Mouse (Mus musculus): ENCODE measurements around the gene Plcd4. TPM values are rescaled to one million over a fixed set of nuclear protein-coding genes. Genes with fewer than 3 reads are reported as not detected.

Gene Plcd4
- polyA plus RNA-seq, 1 experiment = 1.8 TPM

DNA sequence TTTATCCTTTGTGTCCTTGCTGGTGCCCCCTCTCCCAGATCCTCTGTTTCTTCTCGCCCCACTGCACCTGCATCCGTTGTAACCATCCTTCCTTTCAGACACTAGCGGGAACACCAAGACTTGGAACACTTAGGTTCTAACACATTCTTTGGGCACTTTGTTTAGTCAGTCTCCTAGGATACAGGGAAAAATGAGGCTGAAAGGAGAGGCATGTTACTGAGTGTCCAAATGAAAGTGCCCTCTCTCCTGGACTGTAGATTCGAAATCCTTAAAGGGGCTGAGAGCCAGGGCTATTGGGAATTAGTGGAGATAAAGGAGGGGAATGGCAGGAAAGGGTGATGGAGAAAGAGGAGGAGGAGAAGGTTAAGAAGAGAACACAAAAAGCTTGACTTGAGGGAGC, 1.5 kb downstream of the Plcd4 start, which contains the start of gene Usp37:
TSS of gene Usp37 (minus strand) at position 101 of the 400 bp plus-strand sequence.
- H3K4me3 ChIP-seq (ENCODE audit: low read depth, low read length) = no peak within 1 kb of the TSS
- H3K9me3 ChIP-seq (replicated peaks; ENCODE audit: control insufficient read depth, insufficient read depth, low read length, poor library complexity, severe bottlenecking) = no peaks in the 10 kb centered on the region
- no peak within 1 kb of the TSS for H3K27ac ChIP-seq (ENCODE audit: insufficient read depth, low read length)
- H3K4me1 ChIP-seq (ENCODE audit: control insufficient read depth, insufficient read depth, low read length) = no peaks in the 10 kb centered on the region
- no peaks in the 10 kb centered on the region for H3K36me3 ChIP-seq (ENCODE audit: control insufficient read depth, insufficient read depth, low read length, poor library complexity, severe bottlenecking)
- no peaks in the 10 kb centered on the region for H3K27me3 ChIP-seq (ENCODE audit: control insufficient read depth, insufficient read depth, low read length, poor library complexity, severe bottlenecking)
- TF ChIP-seq CTCF (IDR thresholded peaks at IDR 0.05; ENCODE audit: low read depth, low read length) (no peak), EP300 (IDR thresholded peaks at IDR 0.05; ENCODE audit: insufficient read depth, low read depth, low read length) (no peak), POLR2A (IDR thresholded peaks at IDR 0.05; ENCODE audit: insufficient read depth, low read length) (no peak)
- H3K9ac ChIP-seq (ENCODE audit: low read depth, poor library complexity, severe bottlenecking) = no peak within 1 kb of the TSS

DNA sequence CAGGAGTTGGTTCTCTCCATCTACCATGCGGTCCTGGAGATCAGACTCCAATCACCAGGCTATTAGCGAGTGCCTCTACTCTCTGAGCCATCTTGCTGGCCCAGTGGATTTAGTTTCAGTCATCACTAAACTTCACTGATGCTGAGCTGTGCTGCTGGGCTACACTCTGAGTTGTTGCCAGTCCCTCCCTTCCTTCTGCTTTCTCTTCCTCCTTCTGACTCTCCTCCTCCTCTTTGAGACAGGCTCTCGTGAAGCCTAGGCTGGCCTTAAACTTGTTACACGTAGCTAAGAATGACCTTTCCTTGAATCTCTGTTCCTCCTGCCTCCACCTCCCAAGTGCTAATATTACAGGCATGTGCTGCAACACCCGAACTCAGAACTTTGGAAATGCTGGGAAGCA, 16.4 kb downstream of the Plcd4 start:
- no peak for TF ChIP-seq CTCF (IDR thresholded peaks at IDR 0.05; ENCODE audit: low read depth, low read length)
- no peak for TF ChIP-seq EP300 (IDR thresholded peaks at IDR 0.05; ENCODE audit: insufficient read depth, low read depth, low read length)
- no peak for TF ChIP-seq POLR2A (IDR thresholded peaks at IDR 0.05; ENCODE audit: insufficient read depth, low read length)

DNA sequence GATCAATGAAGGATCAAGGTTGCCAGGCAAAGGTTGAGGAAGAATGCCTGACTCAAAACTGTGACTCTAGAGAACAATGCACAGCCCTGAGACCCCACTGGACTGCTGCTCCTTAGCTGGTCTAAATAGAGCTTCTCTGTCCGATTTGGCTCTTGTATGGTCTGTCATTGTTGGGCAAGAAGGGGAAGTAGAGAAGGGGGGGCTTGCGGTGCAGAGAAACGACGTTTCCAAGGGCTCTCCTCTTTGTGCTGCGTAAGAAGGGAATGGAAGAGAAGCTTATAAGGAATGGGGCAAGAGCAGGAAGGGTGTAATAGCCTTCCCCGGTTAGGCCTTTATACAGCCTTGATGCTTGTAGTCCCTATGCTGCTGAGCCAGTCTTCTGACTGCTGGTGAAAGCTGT, 23.1 kb downstream of the Plcd4 start:
- Histone ChIP-seq H3K4me3 (ENCODE audit: low read depth, low read length) (no peak overlapping the region), H3K27ac (ENCODE audit: insufficient read depth, low read length) (no peak overlapping the region), H3K36me3 (ENCODE audit: control insufficient read depth, insufficient read depth, low read length, poor library complexity, severe bottlenecking) (peaks cover 34% of the 10 kb centered on the region), H3K27me3 (ENCODE audit: control insufficient read depth, insufficient read depth, low read length, poor library complexity, severe bottlenecking) (no peaks in the 10 kb centered on the region), H3K4me1 (ENCODE audit: control insufficient read depth, insufficient read depth, low read length) (no peaks in the 10 kb centered on the region), H3K9me3 (replicated peaks; ENCODE audit: control insufficient read depth, insufficient read depth, low read length, poor library complexity, severe bottlenecking) (no peaks in the 10 kb centered on the region), H3K9ac (ENCODE audit: low read depth, poor library complexity, severe bottlenecking) (no peak overlapping the region)
- TF ChIP-seq CTCF (IDR thresholded peaks at IDR 0.05; ENCODE audit: low read depth, low read length) (no peak), POLR2A (IDR thresholded peaks at IDR 0.05; ENCODE audit: insufficient read depth, low read length) (no peak), EP300 (IDR thresholded peaks at IDR 0.05; ENCODE audit: insufficient read depth, low read depth, low read length) (no peak)

More for the DNA sequence above, 16.4 kb downstream of the Plcd4 start:
- no peak overlapping the region for H3K4me3 ChIP-seq (ENCODE audit: low read depth, low read length)
- no peaks in the 10 kb centered on the region for H3K4me1 ChIP-seq (ENCODE audit: control insufficient read depth, insufficient read depth, low read length)
- H3K36me3 ChIP-seq (ENCODE audit: control insufficient read depth, insufficient read depth, low read length, poor library complexity, severe bottlenecking) = no peaks in the 10 kb centered on the region
- H3K27me3 ChIP-seq (ENCODE audit: control insufficient read depth, insufficient read depth, low read length, poor library complexity, severe bottlenecking) = no peaks in the 10 kb centered on the region
- no peak overlapping the region for H3K27ac ChIP-seq (ENCODE audit: insufficient read depth, low read length)
- H3K9me3 ChIP-seq (replicated peaks; ENCODE audit: control insufficient read depth, insufficient read depth, low read length, poor library complexity, severe bottlenecking) = no peaks in the 10 kb centered on the region
- H3K9ac ChIP-seq (ENCODE audit: low read depth, poor library complexity, severe bottlenecking) = no peak overlapping the region

DNA sequence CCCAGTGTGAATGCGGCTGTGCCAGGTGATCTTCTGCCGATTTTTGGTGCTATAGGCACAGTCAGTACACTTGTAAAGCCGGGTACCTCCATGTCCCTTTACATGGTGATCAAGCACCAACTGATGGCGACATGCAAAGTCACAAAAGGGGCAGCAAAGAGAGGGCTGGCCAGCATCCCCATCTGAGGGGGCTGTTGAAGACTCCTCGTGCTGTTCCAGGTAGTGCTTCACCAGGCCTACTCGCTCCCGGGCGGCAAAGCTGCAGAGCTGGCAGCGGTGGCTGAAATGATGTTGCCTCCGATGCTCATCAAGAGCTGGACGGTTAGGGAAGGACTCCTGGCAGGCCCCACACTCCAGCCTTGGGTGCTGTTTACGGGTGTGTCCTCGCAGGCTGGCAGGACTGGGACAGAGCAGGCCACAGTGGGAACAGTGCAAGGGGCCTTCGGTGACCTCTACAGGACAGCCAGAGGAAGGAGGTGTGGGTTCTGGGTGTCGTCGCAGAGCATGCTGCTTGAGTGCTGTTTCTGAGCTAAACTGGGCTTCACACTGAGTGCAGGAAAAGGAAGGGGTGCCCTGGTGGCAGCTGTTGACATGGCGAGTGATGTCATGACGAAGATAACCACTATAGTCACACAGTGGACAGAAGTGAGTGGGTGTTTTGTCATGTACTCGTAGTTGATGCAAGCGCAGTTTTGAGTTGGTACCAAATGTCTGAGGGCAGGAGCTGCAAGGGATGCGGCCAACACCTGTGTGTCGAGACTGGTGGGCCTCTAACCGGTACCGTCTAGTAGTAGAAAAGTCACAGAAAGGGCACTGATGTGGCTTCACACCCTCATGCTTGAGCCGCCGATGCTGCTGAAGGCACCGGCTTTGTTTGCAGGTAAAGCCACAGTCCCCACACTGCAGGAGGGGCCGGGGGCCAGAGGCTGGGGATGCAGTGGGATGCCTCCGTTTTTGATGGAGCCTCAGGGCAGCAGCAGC, 27.3 kb downstream of the Plcd4 start:
- no peak overlapping the region for H3K9ac ChIP-seq (ENCODE audit: low read depth, poor library complexity, severe bottlenecking)
- no peaks in the 10 kb centered on the region for H3K27me3 ChIP-seq (ENCODE audit: control insufficient read depth, insufficient read depth, low read length, poor library complexity, severe bottlenecking)
- H3K4me1 ChIP-seq (ENCODE audit: control insufficient read depth, insufficient read depth, low read length) = no peaks in the 10 kb centered on the region
- H3K36me3 ChIP-seq (ENCODE audit: control insufficient read depth, insufficient read depth, low read length, poor library complexity, severe bottlenecking) = peaks cover 67% of the 10 kb centered on the region
- no peak overlapping the region for H3K4me3 ChIP-seq (ENCODE audit: low read depth, low read length)
- H3K27ac ChIP-seq (ENCODE audit: insufficient read depth, low read length) = no peak overlapping the region
- no peak for TF ChIP-seq POLR2A (IDR thresholded peaks at IDR 0.05; ENCODE audit: insufficient read depth, low read length)
- no peak for TF ChIP-seq EP300 (IDR thresholded peaks at IDR 0.05; ENCODE audit: insufficient read depth, low read depth, low read length)
- TF ChIP-seq CTCF (IDR thresholded peaks at IDR 0.05; ENCODE audit: low read depth, low read length) = no peak
- H3K9me3 ChIP-seq (replicated peaks; ENCODE audit: control insufficient read depth, insufficient read depth, low read length, poor library complexity, severe bottlenecking) = no peaks in the 10 kb centered on the region

DNA sequence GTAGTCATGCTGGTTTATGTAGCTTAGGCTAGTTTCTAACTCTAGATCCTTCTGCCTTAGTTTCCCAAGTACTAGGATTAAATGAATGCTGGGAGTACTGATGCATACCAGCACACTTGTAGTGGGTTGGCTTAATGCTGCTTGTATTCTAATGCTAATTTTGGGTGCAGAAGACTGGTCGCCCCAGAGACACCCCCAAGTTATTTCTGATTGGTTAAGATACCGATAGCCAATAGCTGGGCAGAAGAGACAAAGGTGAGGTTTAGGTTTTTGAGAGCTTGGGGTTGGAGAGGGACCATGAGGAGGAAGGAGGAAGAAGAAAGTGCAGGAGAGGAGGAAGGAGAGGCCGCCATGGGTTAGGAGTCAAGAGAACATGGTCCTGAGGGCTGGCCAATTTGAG, 39.9 kb downstream of the Plcd4 start:
- H3K36me3 ChIP-seq (ENCODE audit: control insufficient read depth, insufficient read depth, low read length, poor library complexity, severe bottlenecking) = peaks cover 13% of the 10 kb centered on the region

More for the DNA sequence above, 39.9 kb downstream of the Plcd4 start:
- Histone ChIP-seq H3K4me1 (ENCODE audit: control insufficient read depth, insufficient read depth, low read length) (no peaks in the 10 kb centered on the region), H3K4me3 (ENCODE audit: low read depth, low read length) (no peak overlapping the region), H3K9me3 (replicated peaks; ENCODE audit: control insufficient read depth, insufficient read depth, low read length, poor library complexity, severe bottlenecking) (no peaks in the 10 kb centered on the region), H3K27me3 (ENCODE audit: control insufficient read depth, insufficient read depth, low read length, poor library complexity, severe bottlenecking) (no peaks in the 10 kb centered on the region), H3K9ac (ENCODE audit: low read depth, poor library complexity, severe bottlenecking) (no peak overlapping the region), H3K27ac (ENCODE audit: insufficient read depth, low read length) (no peak overlapping the region)
- no peak for TF ChIP-seq POLR2A (IDR thresholded peaks at IDR 0.05; ENCODE audit: insufficient read depth, low read length)
- TF ChIP-seq EP300 (IDR thresholded peaks at IDR 0.05; ENCODE audit: insufficient read depth, low read depth, low read length) = no peak
- no peak for TF ChIP-seq CTCF (IDR thresholded peaks at IDR 0.05; ENCODE audit: low read depth, low read length)

All from ES-Bruce4 (cell line).